25 mouse cellular contexts compared by ENCODE assay signal in genomic region chrX:120044646-120045045, GRCm38 (mm10).
DNase-seq lines count a peak whose midpoint lies in the region; ATAC-seq and TF ChIP-seq lines count a peak whose summit lies in the region.
"Had no signal": no experiment of that assay in that cellular context is flagged by ENCODE, and none has a peak within 500 bp of the region (broad histone marks: within the 10 kb centered on the region; RNA-seq: fewer than 3 reads in every experiment).

No protein-coding gene starts in this region.

- no peak overlapping the region for H3K4me3 ChIP-seq in kidney, embryonic 16.5 days (ENCODE audit: low read length)
- H3K4me3 ChIP-seq in kidney, embryonic 14.5 days (ENCODE audit: low read length): no peak overlapping the region
- no peak overlapping the region for H3K4me3 ChIP-seq in liver, adult 2 months (ENCODE audit: insufficient read depth, low read depth, low read length)
- no peak overlapping the region for H3K4me3 ChIP-seq in liver, embryonic 12.5 days
- H3K4me3 ChIP-seq: embryonic facial prominence, embryonic 10.5 days; embryonic facial prominence, embryonic 12.5 days; forebrain, embryonic 13.5 days had no signal

- TF ChIP-seq CTCF in liver, adult 2 months (IDR thresholded peaks at IDR 0.05; ENCODE audit: low read depth, low read length): no peak

- DNase-seq in kidney, adult 11 months: peak; percentile 28
- no peak for DNase-seq in kidney, postnatal 25 days
- DNase-seq in kidney, adult 8-10 months: peak; percentile 33 to 55
- peak; percentile 0 for DNase-seq in kidney, postnatal 14 days
- DNase-seq in liver, adult 2 months (ENCODE audit: extremely low read depth, low read depth, low spot score): peak; percentile 92
- DNase-seq: adrenal gland, adult 8-10 months; adrenal gland, postnatal 14 days; adrenal gland, postnatal 36 days; B cell, adult 2 months; cerebellum, adult 11-12 months; cerebellum, adult 2 months; cerebellum, adult 9-10 months; cerebellum, postnatal 10 days; cerebellum, postnatal 25 days had no signal

- no peak for ATAC-seq in kidney, embryonic 16.5 days (ENCODE audit: low FRiP score, low TSS enrichment)
- ATAC-seq in kidney, embryonic 14.5 days (ENCODE audit: low FRiP score, low TSS enrichment): no peak
- ATAC-seq in liver, embryonic 12.5 days: no peak
- ATAC-seq: activated CD4-positive, CD25-positive, alpha-beta regulatory T cell, adult 4 months; CD4-positive, CD25-positive, alpha-beta regulatory T cell, adult 4 months; forebrain, embryonic 13.5 days; Patski had no signal

- no peaks in the 10 kb centered on the region for H3K4me1 ChIP-seq in kidney, embryonic 16.5 days (ENCODE audit: insufficient read depth, low read length)
- H3K4me1 ChIP-seq in kidney, embryonic 14.5 days (ENCODE audit: control insufficient read depth, insufficient read depth, low read length): no peaks in the 10 kb centered on the region
- H3K4me1 ChIP-seq in liver, adult 2 months (ENCODE audit: control insufficient read depth, insufficient read depth, low read length): no peaks in the 10 kb centered on the region; the same call in 1 of the 2 replicates
- H3K4me1 ChIP-seq in liver, embryonic 12.5 days: no peaks in the 10 kb centered on the region
- H3K4me1 ChIP-seq: embryonic facial prominence, embryonic 10.5 days; embryonic facial prominence, embryonic 12.5 days; forebrain, embryonic 13.5 days had no signal

- no peak overlapping the region for H3K9ac ChIP-seq in kidney, embryonic 16.5 days (replicated peaks; ENCODE audit: low read length)
- H3K9ac ChIP-seq in kidney, embryonic 14.5 days (ENCODE audit: low read depth, low read length): no peak overlapping the region
- H3K9ac ChIP-seq in liver, adult 2 months (ENCODE audit: low read depth, low read length): no peak overlapping the region
- no peak overlapping the region for H3K9ac ChIP-seq in liver, embryonic 12.5 days
- H3K9ac ChIP-seq: embryonic facial prominence, embryonic 12.5 days; forebrain, embryonic 13.5 days had no signal

- no peak overlapping the region for H3K27ac ChIP-seq in kidney, embryonic 16.5 days (ENCODE audit: low read length)
- H3K27ac ChIP-seq in kidney, embryonic 14.5 days (ENCODE audit: low read depth, low read length): no peak overlapping the region
- H3K27ac ChIP-seq in liver, adult 2 months (replicated peaks; ENCODE audit: insufficient read depth, low read depth, low read length): no peak overlapping the region; the same call in 1 of the 2 replicates
- H3K27ac ChIP-seq in liver, embryonic 12.5 days: no peak overlapping the region
- H3K27ac ChIP-seq: embryonic facial prominence, embryonic 10.5 days; embryonic facial prominence, embryonic 12.5 days; forebrain, embryonic 13.5 days had no signal

- no peak overlapping the region for H3K4me2 ChIP-seq in kidney, embryonic 16.5 days (replicated peaks; ENCODE audit: low read depth, low read length)
- no peak overlapping the region for H3K4me2 ChIP-seq in kidney, embryonic 14.5 days (replicated peaks; ENCODE audit: low read depth, low read length)
- H3K4me2 ChIP-seq in liver, embryonic 12.5 days: no peak overlapping the region
- H3K4me2 ChIP-seq: embryonic facial prominence, embryonic 12.5 days; forebrain, embryonic 13.5 days had no signal

- no peaks in the 10 kb centered on the region for H3K36me3 ChIP-seq in kidney, embryonic 16.5 days (ENCODE audit: insufficient read depth, low read length)
- no peaks in the 10 kb centered on the region for H3K36me3 ChIP-seq in kidney, embryonic 14.5 days (ENCODE audit: control insufficient read depth, insufficient read depth, low read length)
- no peaks in the 10 kb centered on the region for H3K36me3 ChIP-seq in liver, adult 2 months (ENCODE audit: control insufficient read depth, insufficient read depth, low read length)
- H3K36me3 ChIP-seq in liver, embryonic 12.5 days: no peaks in the 10 kb centered on the region
- H3K36me3 ChIP-seq: embryonic facial prominence, embryonic 10.5 days; embryonic facial prominence, embryonic 12.5 days; G1E had no signal

- no peaks in the 10 kb centered on the region for H3K27me3 ChIP-seq in kidney, embryonic 16.5 days (ENCODE audit: insufficient read depth, low read length)
- no peaks in the 10 kb centered on the region for H3K27me3 ChIP-seq in kidney, embryonic 14.5 days (ENCODE audit: control insufficient read depth, insufficient read depth, low read length)
- H3K27me3 ChIP-seq in liver, adult 2 months (ENCODE audit: control insufficient read depth, insufficient read depth, low read length): no peaks in the 10 kb centered on the region
- no peaks in the 10 kb centered on the region for H3K27me3 ChIP-seq in liver, embryonic 12.5 days (replicated peaks)
- H3K27me3 ChIP-seq: CH12.LX; embryonic facial prominence, embryonic 12.5 days; forebrain, embryonic 13.5 days had no signal

- no peak for TF ChIP-seq POLR2A in liver, adult 2 months (IDR thresholded peaks at IDR 0.05; ENCODE audit: extremely low read depth, insufficient read depth, low read length)

- 85% methylated on average over 2 of the region's 2 CpGs for WGBS in kidney, embryonic 16.5 days
- 86% methylated on average over 2 of the region's 2 CpGs for WGBS in kidney, embryonic 14.5 days
- 44% methylated on average over 2 of the region's 2 CpGs for WGBS in liver, adult 2 months
- 68% methylated on average over 2 of the region's 2 CpGs for WGBS in liver, embryonic 12.5 days (ENCODE audit: insufficient replicate concordance)

- H3K79me2 ChIP-seq in liver, adult 2 months (ENCODE audit: control insufficient read depth, insufficient read depth, low read length): no peaks in the 10 kb centered on the region

- no peaks in the 10 kb centered on the region for H3K9me3 ChIP-seq in kidney, embryonic 16.5 days (ENCODE audit: low read length)
- H3K9me3 ChIP-seq in kidney, embryonic 14.5 days (ENCODE audit: control insufficient read depth, low read length): no peaks in the 10 kb centered on the region
- no peaks in the 10 kb centered on the region for H3K9me3 ChIP-seq in liver, embryonic 12.5 days (replicated peaks)
- H3K9me3 ChIP-seq: embryonic facial prominence, embryonic 10.5 days; embryonic facial prominence, embryonic 12.5 days; forebrain, embryonic 13.5 days; G1E had no signal

Comparison
In these comparisons a context has a peak if more than half of its experiments do, and no peak if none do; other contexts are left out.
1. DNase-seq: peak in kidney, adult 11 months (single experiment), kidney, adult 8-10 months (2 of 2), kidney, postnatal 14 days (single experiment) and liver, adult 2 months (single experiment); none in kidney, postnatal 25 days (0 of 2).